Mouse (Mus musculus): ENCODE measurements at regions not wholly inside any gene's neighbourhood (a gene's known extent, or its start where the extent isn't known, plus 50 kb on each side); places are given as distances from the start of the nearest gene placed in this dataset.

GRCm38 (mm10) chr1:18849038-18849437, 253.8 kb upstream of the Tfap2d start:
- Histone ChIP-seq H3K27me3 (replicated peaks; ENCODE audit: control insufficient read depth, insufficient read depth, low read length) (no peaks in the 10 kb centered on the region), H3K36me3 (ENCODE audit: control insufficient read depth, insufficient read depth, low read length) (no peaks in the 10 kb centered on the region), H3K4me3 (ENCODE audit: insufficient read depth, low read depth, low read length) (no peak overlapping the region), H3K4me1 (ENCODE audit: control insufficient read depth, insufficient read depth, low read length) (no peaks in the 10 kb centered on the region), H3K27ac (ENCODE audit: insufficient read depth, low read depth, low read length) (no peak overlapping the region)
- DNase-seq = no peak
- 70% methylated on average over 2 of the region's 2 CpGs for WGBS
- TF ChIP-seq CTCF (conservative IDR thresholded peaks at IDR 0.05; ENCODE audit: insufficient read depth, insufficient read length, low read depth, low read length) = no peak
- no peak for TF ChIP-seq POLR2A (IDR thresholded peaks at IDR 0.05; ENCODE audit: low read depth, low read length)

- no peaks in the 10 kb centered on the region for H3K4me1 ChIP-seq (ENCODE audit: control insufficient read depth, insufficient read depth, low read length)
- H3K4me3 ChIP-seq (ENCODE audit: insufficient read depth, low read depth, low read length) = no peak overlapping the region
- 85% methylated on average over 3 of the region's 3 CpGs for WGBS
- no peaks in the 10 kb centered on the region for H3K36me3 ChIP-seq (ENCODE audit: control insufficient read depth, insufficient read depth, low read length)
- DNase-seq = no peak
- H3K27me3 ChIP-seq (replicated peaks; ENCODE audit: control insufficient read depth, insufficient read depth, low read length) = no peaks in the 10 kb centered on the region
- H3K27ac ChIP-seq (ENCODE audit: insufficient read depth, low read depth, low read length) = no peak overlapping the region
- TF ChIP-seq POLR2A (IDR thresholded peaks at IDR 0.05; ENCODE audit: low read depth, low read length) = no peak
- no peak for TF ChIP-seq CTCF (conservative IDR thresholded peaks at IDR 0.05; ENCODE audit: insufficient read depth, insufficient read length, low read depth, low read length)
Measured at GRCm38 (mm10) chr1:18857457-18857856, 245.4 kb upstream of the Tfap2d start.

- H3K27ac ChIP-seq (ENCODE audit: insufficient read depth, low read depth, low read length) = no peak overlapping the region
Measured at GRCm38 (mm10) chr1:18903266-18903665, 199.6 kb upstream of the Tfap2d start.

GRCm38 (mm10) chr1:18903696-18904095, 199.1 kb upstream of the Tfap2d start:
- WGBS = 46% methylated on average over 4 of the region's 4 CpGs
- Histone ChIP-seq H3K27ac (ENCODE audit: insufficient read depth, low read depth, low read length) (no peak overlapping the region), H3K27me3 (replicated peaks; ENCODE audit: control insufficient read depth, insufficient read depth, low read length) (no peaks in the 10 kb centered on the region), H3K4me3 (ENCODE audit: insufficient read depth, low read depth, low read length) (no peak overlapping the region), H3K4me1 (ENCODE audit: control insufficient read depth, insufficient read depth, low read length) (no peaks in the 10 kb centered on the region), H3K36me3 (ENCODE audit: control insufficient read depth, insufficient read depth, low read length) (no peaks in the 10 kb centered on the region)
- no peak for DNase-seq
- no peak for TF ChIP-seq CTCF (conservative IDR thresholded peaks at IDR 0.05; ENCODE audit: insufficient read depth, insufficient read length, low read depth, low read length)
- TF ChIP-seq POLR2A (IDR thresholded peaks at IDR 0.05; ENCODE audit: low read depth, low read length) = no peak

More at GRCm38 (mm10) chr1:18903266-18903665, 199.6 kb upstream of the Tfap2d start:
- 77% methylated on average over 1 of the region's 1 CpGs for WGBS
- Histone ChIP-seq H3K4me3 (ENCODE audit: insufficient read depth, low read depth, low read length) (no peak overlapping the region), H3K36me3 (ENCODE audit: control insufficient read depth, insufficient read depth, low read length) (no peaks in the 10 kb centered on the region), H3K4me1 (ENCODE audit: control insufficient read depth, insufficient read depth, low read length) (no peaks in the 10 kb centered on the region), H3K27me3 (replicated peaks; ENCODE audit: control insufficient read depth, insufficient read depth, low read length) (no peaks in the 10 kb centered on the region)
- no peak for DNase-seq
- no peak for TF ChIP-seq CTCF (conservative IDR thresholded peaks at IDR 0.05; ENCODE audit: insufficient read depth, insufficient read length, low read depth, low read length)
- no peak for TF ChIP-seq POLR2A (IDR thresholded peaks at IDR 0.05; ENCODE audit: low read depth, low read length)

GRCm38 (mm10) chr1:18911578-18911977, 191.2 kb upstream of the Tfap2d start:
- no peak for TF ChIP-seq CTCF (conservative IDR thresholded peaks at IDR 0.05; ENCODE audit: insufficient read depth, insufficient read length, low read depth, low read length)
- TF ChIP-seq POLR2A (IDR thresholded peaks at IDR 0.05; ENCODE audit: low read depth, low read length) = no peak
- DNase-seq = no peak
- no peaks in the 10 kb centered on the region for H3K36me3 ChIP-seq (ENCODE audit: control insufficient read depth, insufficient read depth, low read length)
- H3K27ac ChIP-seq (ENCODE audit: insufficient read depth, low read depth, low read length) = no peak overlapping the region
- no peaks in the 10 kb centered on the region for H3K4me1 ChIP-seq (ENCODE audit: control insufficient read depth, insufficient read depth, low read length)
- H3K4me3 ChIP-seq (ENCODE audit: insufficient read depth, low read depth, low read length) = no peak overlapping the region
- H3K27me3 ChIP-seq (replicated peaks; ENCODE audit: control insufficient read depth, insufficient read depth, low read length) = no peaks in the 10 kb centered on the region
- WGBS = 79% methylated on average over 4 of the region's 4 CpGs

GRCm38 (mm10) chr1:18956276-18956675, 146.5 kb upstream of the Tfap2d start:
- H3K4me3 ChIP-seq (ENCODE audit: insufficient read depth, low read depth, low read length) = no peak overlapping the region
- H3K27ac ChIP-seq (ENCODE audit: insufficient read depth, low read depth, low read length) = no peak overlapping the region
- DNase-seq = no peak
- no peaks in the 10 kb centered on the region for H3K4me1 ChIP-seq (ENCODE audit: control insufficient read depth, insufficient read depth, low read length)
- H3K36me3 ChIP-seq (ENCODE audit: control insufficient read depth, insufficient read depth, low read length) = no peaks in the 10 kb centered on the region
- 68% methylated on average over 1 of the region's 1 CpGs for WGBS
- no peak for TF ChIP-seq CTCF (conservative IDR thresholded peaks at IDR 0.05; ENCODE audit: insufficient read depth, insufficient read length, low read depth, low read length)
- no peak for TF ChIP-seq POLR2A (IDR thresholded peaks at IDR 0.05; ENCODE audit: low read depth, low read length)
- H3K27me3 ChIP-seq (replicated peaks; ENCODE audit: control insufficient read depth, insufficient read depth, low read length) = no peaks in the 10 kb centered on the region

- WGBS = 54% methylated on average over 6 of the region's 6 CpGs
- TF ChIP-seq CTCF (conservative IDR thresholded peaks at IDR 0.05; ENCODE audit: insufficient read depth, insufficient read length, low read depth, low read length) (no peak), POLR2A (IDR thresholded peaks at IDR 0.05; ENCODE audit: low read depth, low read length) (no peak)
- no peak overlapping the region for H3K27ac ChIP-seq (ENCODE audit: insufficient read depth, low read depth, low read length)
- H3K36me3 ChIP-seq (ENCODE audit: control insufficient read depth, insufficient read depth, low read length) = no peaks in the 10 kb centered on the region
- H3K27me3 ChIP-seq (replicated peaks; ENCODE audit: control insufficient read depth, insufficient read depth, low read length) = no peaks in the 10 kb centered on the region
- H3K4me3 ChIP-seq (ENCODE audit: insufficient read depth, low read depth, low read length) = no peak overlapping the region
- no peaks in the 10 kb centered on the region for H3K4me1 ChIP-seq (ENCODE audit: control insufficient read depth, insufficient read depth, low read length)
- DNase-seq = no peak
Measured at GRCm38 (mm10) chr1:18956975-18957374, 145.8 kb upstream of the Tfap2d start.

- DNase-seq = no peak
- H3K27ac ChIP-seq (ENCODE audit: insufficient read depth, low read depth, low read length) = no peak overlapping the region
Measured at GRCm38 (mm10) chr1:18961464-18961863, 141.4 kb upstream of the Tfap2d start.

More at GRCm38 (mm10) chr1:18961464-18961863, 141.4 kb upstream of the Tfap2d start:
- H3K4me3 ChIP-seq (ENCODE audit: insufficient read depth, low read depth, low read length) = no peak overlapping the region
- whole genome bisulfite sequencing = 49% methylated on average over 9 of the region's 9 CpGs
- no peaks in the 10 kb centered on the region for H3K27me3 ChIP-seq (replicated peaks; ENCODE audit: control insufficient read depth, insufficient read depth, low read length)
- H3K4me1 ChIP-seq (ENCODE audit: control insufficient read depth, insufficient read depth, low read length) = no peaks in the 10 kb centered on the region
- TF ChIP-seq POLR2A (IDR thresholded peaks at IDR 0.05; ENCODE audit: low read depth, low read length) = no peak
- TF ChIP-seq CTCF (conservative IDR thresholded peaks at IDR 0.05; ENCODE audit: insufficient read depth, insufficient read length, low read depth, low read length) = no peak
- H3K36me3 ChIP-seq (ENCODE audit: control insufficient read depth, insufficient read depth, low read length) = no peaks in the 10 kb centered on the region

Data from kidney, adult 2 months (tissue).